Mouse (Mus musculus) liver, postnatal 0 days (tissue): ENCODE results near the gene Phf13. TPM values are rescaled to one million over a fixed set of nuclear protein-coding genes. Genes with fewer than 3 reads are reported as not detected.

ENCODE experiments used
- ATAC-seq: fragments of 200-750 bp; cut with Nextera tagmentation; 2 replicates; pipeline ENCODE4 v1.8.0; 2017; ENCODE audit warnings: mild to moderate bottlenecking, moderate library complexity
- DNase-seq: peaks from one replicate; pipeline ENCODE4 v3.0.0-alpha.2; 2016
- H3K27ac ChIP-seq: fragments of 300-500 bp; sonication (generic); 2 replicates; pipeline ENCODE4 v1.5.1; 2014; ENCODE audit warnings: antibody characterized with exemption, moderate library complexity, mild to moderate bottlenecking, low read depth
- H3K27me3 ChIP-seq: fragments of 300-500 bp; sonication (generic); 2 replicates; pipeline ENCODE4 v1.6.1; 2014; ENCODE audit warnings: low read length, control low read depth, mixed read lengths; ENCODE audit not compliant: insufficient read depth
- H3K36me3 ChIP-seq: fragments of 300-500 bp; sonication (generic); replicated peaks from 2 replicates; pipeline ENCODE4 v1.6.1; 2014; ENCODE audit warnings: mild to moderate bottlenecking, control low read depth, low read length, moderate library complexity, mixed read lengths; ENCODE audit not compliant: insufficient read depth
- H3K4me1 ChIP-seq: fragments of 300-500 bp; sonication (generic); 2 replicates; pipeline ENCODE4 v1.6.1; 2014; ENCODE audit warnings: antibody characterized with exemption, mild to moderate bottlenecking, control low read depth; ENCODE audit not compliant: insufficient read depth
- H3K4me2 ChIP-seq: fragments of 300-500 bp; sonication (generic); 2 replicates; pipeline ENCODE4 v1.6.1; 2014; ENCODE audit warnings: low read depth, mild to moderate bottlenecking, low read length, moderate library complexity, mixed read lengths
- H3K4me3 ChIP-seq: fragments of 300-500 bp; sonication (generic); 2 replicates; pipeline ENCODE4 v1.5.1; 2014; ENCODE audit warnings: low read depth, low read length
- H3K9ac ChIP-seq: fragments of 300-500 bp; sonication (generic); replicated peaks from 2 replicates; pipeline ENCODE4 v1.6.1; 2014; ENCODE audit warnings: mild to moderate bottlenecking, moderate library complexity
- H3K9me3 ChIP-seq: fragments of 300-500 bp; sonication (generic); 2 replicates; pipeline ENCODE4 v1.6.1; 2016; ENCODE audit warnings: mild to moderate bottlenecking, control low read depth, low read length, mixed read lengths
- CTCF ChIP-seq: sonication (generic); IDR thresholded peaks from 2 replicates; pipeline ENCODE4 v1.5.1; 2016; ENCODE audit warnings: antibody characterized with exemption, low read depth
- EP300 ChIP-seq: IDR thresholded peaks from 2 replicates; pipeline ENCODE4 v1.6.1; 2016; ENCODE audit warnings: antibody characterized with exemption, low read depth, mild to moderate bottlenecking
- WGBS: fragments of 180-500 bp; shearing (Covaris S2); extraction: QIAGEN DNeasy Blood & Tissue Kit; methylation state at CpG from one replicate; pipeline ENCODE4 v1.1.7; 2014; ENCODE audit not compliant: insufficient replicate concordance; 5-methylcytosine and 5-hydroxymethylcytosine counted together
- polyA plus RNA-seq: library from polyadenylated mRNA; unstranded; fragments of >200 nt; fragmentation: Nextera tagmentation; extraction: Ambion mirVana; gene quantifications from 2 replicates; pipeline ENCODE4 v1.2.1, GENCODE M21; 2015

Gene Phf13
- polyA plus RNA-seq = 3.6 and 4.1 TPM in 2 replicates

- H3K4me1 ChIP-seq = peaks cover 17% of the 10 kb centered on the region
Measured at GRCm38 (mm10) chr4:151996173-151996950, at the start of gene Phf13. Gene Phf13, minus strand, starts transcription at chr4:151996258.

GRCm38 (mm10) chr4:152044609-152045008, 48.6 kb upstream of the Phf13 start:
- 75% methylated on average over 6 of the region's 6 CpGs for WGBS
- no peak overlapping the region for H3K4me2 ChIP-seq
- H3K36me3 ChIP-seq = peaks cover 70% of the 10 kb centered on the region
- DNase-seq = no peak
- H3K9me3 ChIP-seq = no peaks in the 10 kb centered on the region
- no peak for ATAC-seq
- no peak overlapping the region for H3K27ac ChIP-seq
- H3K4me1 ChIP-seq = peaks cover 10% of the 10 kb centered on the region
- H3K9ac ChIP-seq = no peak overlapping the region
- no peak overlapping the region for H3K4me3 ChIP-seq
- no peak for TF ChIP-seq CTCF
- no peak for TF ChIP-seq EP300
- H3K27me3 ChIP-seq = no peaks in the 10 kb centered on the region

More at GRCm38 (mm10) chr4:151996173-151996950, at the start of gene Phf13:
- Histone ChIP-seq H3K4me2 (peak within 1 kb of the TSS; percentile 100), H3K27ac (peak within 1 kb of the TSS; percentile 98), H3K9me3 (no peaks in the 10 kb centered on the region), H3K4me3 (peak within 1 kb of the TSS; percentile 97), H3K36me3 (peaks cover 8% of the 10 kb centered on the region), H3K9ac (peak within 1 kb of the TSS; percentile 95), H3K27me3 (peaks cover 5% of the 10 kb centered on the region)
- 2% methylated on average over 58 of the region's 94 CpGs for WGBS
- ATAC-seq (peak; percentile 96), DNase-seq (peak; percentile 99)
- TF ChIP-seq CTCF (no peak), EP300 (no peak)

GRCm38 (mm10) chr4:152043171-152043570, 47.1 kb upstream of the Phf13 start:
- no peak for ATAC-seq
- 82% methylated on average over 3 of the region's 3 CpGs for WGBS
- TF ChIP-seq CTCF = no peak
- TF ChIP-seq EP300 = no peak
- H3K9me3 ChIP-seq = no peaks in the 10 kb centered on the region
- H3K9ac ChIP-seq = no peak overlapping the region
- peaks cover 11% of the 10 kb centered on the region for H3K4me1 ChIP-seq
- H3K4me3 ChIP-seq = no peak overlapping the region
- no peak overlapping the region for H3K4me2 ChIP-seq
- DNase-seq = no peak
- no peaks in the 10 kb centered on the region for H3K27me3 ChIP-seq
- H3K36me3 ChIP-seq = peaks cover 62% of the 10 kb centered on the region
- H3K27ac ChIP-seq = no peak overlapping the region

- DNase-seq = no peak
- WGBS = 89% methylated on average over 22 of the region's 22 CpGs
- no peak for ATAC-seq
Measured at GRCm38 (mm10) chr4:152041924-152042641, 46.0 kb upstream of the Phf13 start.

GRCm38 (mm10) chr4:152039831-152040310, 43.8 kb upstream of the Phf13 start:
- no peaks in the 10 kb centered on the region for H3K27me3 ChIP-seq
- H3K4me3 ChIP-seq = peak overlapping the region; percentile 91
- peak overlapping the region; percentile 90 for H3K9ac ChIP-seq
- 2% methylated on average over 25 of the region's 25 CpGs for WGBS
- TF ChIP-seq EP300 = no peak
- TF ChIP-seq CTCF = no peak
- DNase-seq (no peak), ATAC-seq (no peak)
- H3K4me1 ChIP-seq = peaks cover 11% of the 10 kb centered on the region
- no peaks in the 10 kb centered on the region for H3K9me3 ChIP-seq
- H3K4me2 ChIP-seq = peak overlapping the region; percentile 100
- H3K27ac ChIP-seq = peak overlapping the region; percentile 52
- H3K36me3 ChIP-seq = peaks cover 36% of the 10 kb centered on the region

More at GRCm38 (mm10) chr4:152041924-152042641, 46.0 kb upstream of the Phf13 start:
- Histone ChIP-seq H3K4me3 (no peak overlapping the region), H3K9ac (no peak overlapping the region), H3K4me2 (no peak overlapping the region), H3K27me3 (no peaks in the 10 kb centered on the region), H3K9me3 (no peaks in the 10 kb centered on the region), H3K36me3 (peaks cover 51% of the 10 kb centered on the region), H3K27ac (no peak overlapping the region), H3K4me1 (peaks cover 11% of the 10 kb centered on the region)
- TF ChIP-seq EP300 (no peak), CTCF (no peak)
